Mouse (Mus musculus): ENCODE measurements around the gene Plekhh2. TPM values are rescaled to one million over a fixed set of nuclear protein-coding genes. Genes with fewer than 3 reads are reported as not detected.

Gene Plekhh2
- polyA plus RNA-seq, 1 experiment from 2014 or later: 0.45 TPM

DNA sequence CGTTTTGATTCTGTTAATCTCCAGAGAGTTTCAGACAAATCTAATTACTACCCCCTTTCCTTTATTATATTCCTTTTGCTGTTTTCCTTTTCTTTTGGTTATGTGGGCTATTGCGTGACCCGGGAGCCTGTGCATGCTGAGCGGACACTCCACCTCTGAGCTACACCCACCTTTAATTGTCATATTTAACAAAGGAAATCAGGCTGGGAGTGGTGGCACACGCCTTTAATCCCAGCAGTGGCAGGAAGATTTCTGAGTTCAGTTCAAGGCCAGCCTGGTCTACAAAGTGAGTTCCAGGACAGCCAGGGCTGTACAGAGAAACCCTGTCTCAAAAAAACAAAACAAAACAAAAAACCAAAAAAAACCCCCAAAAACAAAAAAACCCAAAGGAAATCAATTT lies 14.7 kb upstream of the Plekhh2 start:
- ATAC-seq (ENCODE audit: insufficient read depth): no peak
- Histone ChIP-seq H3K27ac (replicated peaks) (no peak overlapping the region), H3K36me3 (replicated peaks) (no peaks in the 10 kb centered on the region), H3K4me1 (replicated peaks) (no peaks in the 10 kb centered on the region), H3K9ac (no peak overlapping the region), H3K27me3 (no peaks in the 10 kb centered on the region), H3K9me3 (replicated peaks) (no peaks in the 10 kb centered on the region), H3K4me3 (replicated peaks) (no peak overlapping the region), H3K4me2 (no peak overlapping the region)
- 71% methylated on average over 5 of the region's 5 CpGs for WGBS (ENCODE audit: insufficient replicate concordance)

DNA sequence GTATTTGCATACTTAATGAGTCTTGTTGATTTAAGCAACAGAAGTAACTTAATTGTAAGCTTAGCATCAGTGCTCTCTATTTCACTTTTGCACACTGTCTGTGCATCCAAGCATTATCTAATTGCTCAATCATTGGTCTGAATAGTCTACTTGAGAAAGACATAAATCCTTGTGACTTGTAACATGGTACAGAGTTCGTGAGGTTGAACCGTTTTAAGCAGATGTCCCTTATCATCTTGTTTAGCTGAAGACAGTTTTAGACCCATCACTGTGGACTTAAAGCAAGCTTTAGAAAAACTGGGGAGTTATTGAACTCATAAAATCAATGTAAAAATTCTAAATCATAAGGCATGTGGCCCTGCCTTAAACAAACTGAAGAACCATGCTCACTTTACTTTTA lies 14.1 kb upstream of the Plekhh2 start:
- no peak for ATAC-seq (ENCODE audit: insufficient read depth)
- 47% methylated on average over 2 of the region's 2 CpGs for WGBS (ENCODE audit: insufficient replicate concordance)
- Histone ChIP-seq H3K4me3 (replicated peaks) (no peak overlapping the region), H3K36me3 (replicated peaks) (no peaks in the 10 kb centered on the region), H3K9ac (no peak overlapping the region), H3K4me2 (no peak overlapping the region), H3K4me1 (replicated peaks) (no peaks in the 10 kb centered on the region), H3K27me3 (no peaks in the 10 kb centered on the region), H3K27ac (replicated peaks) (no peak overlapping the region), H3K9me3 (replicated peaks) (no peaks in the 10 kb centered on the region)

DNA sequence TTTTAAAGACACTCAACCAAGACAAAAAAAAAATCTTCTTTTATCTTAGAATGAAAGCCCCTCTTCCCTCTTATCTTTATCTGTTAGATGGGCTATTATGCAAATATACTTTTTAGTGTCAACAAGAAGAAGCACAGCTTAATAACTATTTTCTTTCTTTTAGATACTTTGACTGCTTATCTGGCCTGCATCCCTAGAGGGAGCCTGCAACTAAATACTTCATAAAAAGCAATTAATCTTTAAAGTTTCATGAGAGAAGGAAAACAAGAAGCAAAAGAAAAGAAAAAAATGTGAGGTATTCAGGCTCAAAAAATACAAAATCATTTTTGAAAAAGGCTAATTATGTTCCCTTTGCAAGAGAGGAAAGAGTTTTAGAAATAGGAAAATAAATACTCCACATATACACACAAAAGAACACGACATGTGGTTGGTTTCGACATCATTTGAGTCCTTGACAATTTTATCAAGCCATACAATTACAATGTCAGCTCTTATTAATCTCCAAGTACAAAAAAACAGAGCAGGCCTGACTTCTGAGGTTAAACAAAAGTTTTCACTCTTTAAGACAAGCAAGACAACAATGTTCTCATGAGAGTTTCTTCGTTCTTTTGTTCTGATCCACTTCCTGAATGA lies 13.6 kb upstream of the Plekhh2 start:
- ATAC-seq (ENCODE audit: insufficient read depth): no peak
- H3K9me3 ChIP-seq (replicated peaks): no peaks in the 10 kb centered on the region
- H3K4me1 ChIP-seq (replicated peaks): no peaks in the 10 kb centered on the region
- H3K9ac ChIP-seq: no peak overlapping the region
- H3K4me2 ChIP-seq: no peak overlapping the region
- no peaks in the 10 kb centered on the region for H3K36me3 ChIP-seq (replicated peaks)
- 61% methylated on average over 3 of the region's 3 CpGs for WGBS (ENCODE audit: insufficient replicate concordance)
- no peaks in the 10 kb centered on the region for H3K27me3 ChIP-seq
- H3K4me3 ChIP-seq (replicated peaks): no peak overlapping the region
- H3K27ac ChIP-seq (replicated peaks): no peak overlapping the region

DNA sequence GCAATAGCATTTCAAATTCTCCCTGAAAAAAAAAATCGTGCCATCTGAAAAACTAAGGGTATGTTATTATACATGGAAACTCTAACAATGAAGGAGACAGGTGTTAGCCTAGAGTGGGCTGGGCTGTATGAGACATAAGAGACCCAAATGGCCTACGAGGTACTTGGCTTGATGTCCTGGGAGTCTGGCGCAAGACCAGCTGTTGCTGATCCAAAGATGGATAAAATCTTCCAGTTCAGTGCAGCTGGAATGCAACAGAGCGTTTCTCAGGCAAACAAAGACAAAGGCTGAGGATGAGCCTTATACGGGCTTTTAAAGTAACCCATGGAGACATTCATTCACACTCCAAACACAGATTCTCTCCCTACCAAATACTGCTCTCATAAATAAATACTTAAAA lies 13.1 kb upstream of the Plekhh2 start:
- WGBS (ENCODE audit: insufficient replicate concordance): 59% methylated on average over 5 of the region's 5 CpGs
- no peak overlapping the region for H3K9ac ChIP-seq
- no peaks in the 10 kb centered on the region for H3K9me3 ChIP-seq (replicated peaks)
- no peak for ATAC-seq (ENCODE audit: insufficient read depth)
- no peak overlapping the region for H3K4me3 ChIP-seq (replicated peaks)
- H3K27ac ChIP-seq (replicated peaks): no peak overlapping the region
- H3K36me3 ChIP-seq (replicated peaks): no peaks in the 10 kb centered on the region
- no peaks in the 10 kb centered on the region for H3K27me3 ChIP-seq
- no peak overlapping the region for H3K4me2 ChIP-seq
- no peaks in the 10 kb centered on the region for H3K4me1 ChIP-seq (replicated peaks)

DNA sequence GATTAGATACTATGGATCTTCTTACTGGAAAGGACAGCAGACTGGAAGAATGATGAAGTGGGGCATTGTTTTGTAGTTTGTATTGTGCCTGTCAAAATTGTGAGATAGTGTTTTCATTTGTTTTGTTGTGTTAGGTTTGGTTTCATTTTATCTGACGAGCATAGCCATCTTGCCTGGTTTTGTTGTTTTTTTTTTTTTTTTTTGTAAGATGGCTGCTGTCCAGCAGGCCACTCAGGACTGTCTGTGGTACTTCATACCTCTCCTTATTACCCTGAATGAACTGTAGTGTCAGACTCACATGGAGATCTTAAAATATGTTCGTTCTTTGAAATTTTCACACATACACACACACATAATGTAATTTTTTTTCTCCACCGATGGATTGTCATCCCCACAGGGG lies 9.4 kb upstream of the Plekhh2 start:
- Histone ChIP-seq H3K36me3 (replicated peaks) (no peaks in the 10 kb centered on the region), H3K9me3 (replicated peaks) (no peaks in the 10 kb centered on the region), H3K27ac (replicated peaks) (no peak overlapping the region), H3K4me1 (replicated peaks) (no peaks in the 10 kb centered on the region), H3K27me3 (no peaks in the 10 kb centered on the region), H3K9ac (no peak overlapping the region), H3K4me3 (replicated peaks) (no peak overlapping the region), H3K4me2 (no peak overlapping the region)
- no peak for ATAC-seq (ENCODE audit: insufficient read depth)
- WGBS (ENCODE audit: insufficient replicate concordance): 67% methylated on average over 3 of the region's 3 CpGs

DNA sequence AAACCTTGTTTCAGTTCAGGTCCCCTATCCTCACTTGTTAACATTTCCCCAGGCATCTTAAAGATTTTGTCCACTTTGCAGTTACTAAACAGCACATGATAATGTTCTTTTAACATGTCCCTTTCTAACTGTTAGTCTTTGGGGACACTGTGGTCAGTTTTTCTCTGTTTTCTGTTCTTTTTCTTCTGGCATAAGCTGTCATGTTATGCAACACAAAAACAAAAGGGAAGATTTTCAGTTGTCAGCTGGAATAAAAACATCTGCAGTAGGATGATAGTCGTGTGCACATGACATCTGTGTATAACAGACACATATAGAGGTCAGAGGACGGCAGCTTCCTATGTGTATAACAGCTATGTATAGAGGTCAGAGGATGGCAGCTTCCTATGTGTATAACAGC lies 5.8 kb upstream of the Plekhh2 start:
- no peak for ATAC-seq (ENCODE audit: insufficient read depth)
- no peak overlapping the region for H3K4me3 ChIP-seq (replicated peaks)
- no peaks in the 10 kb centered on the region for H3K9me3 ChIP-seq (replicated peaks)
- no peak overlapping the region for H3K4me2 ChIP-seq
- 36% methylated on average over 2 of the region's 2 CpGs for WGBS (ENCODE audit: insufficient replicate concordance)
- no peaks in the 10 kb centered on the region for H3K36me3 ChIP-seq (replicated peaks)
- H3K9ac ChIP-seq: no peak overlapping the region
- no peaks in the 10 kb centered on the region for H3K4me1 ChIP-seq (replicated peaks)
- peaks cover 20% of the 10 kb centered on the region for H3K27me3 ChIP-seq
- no peak overlapping the region for H3K27ac ChIP-seq (replicated peaks)

DNA sequence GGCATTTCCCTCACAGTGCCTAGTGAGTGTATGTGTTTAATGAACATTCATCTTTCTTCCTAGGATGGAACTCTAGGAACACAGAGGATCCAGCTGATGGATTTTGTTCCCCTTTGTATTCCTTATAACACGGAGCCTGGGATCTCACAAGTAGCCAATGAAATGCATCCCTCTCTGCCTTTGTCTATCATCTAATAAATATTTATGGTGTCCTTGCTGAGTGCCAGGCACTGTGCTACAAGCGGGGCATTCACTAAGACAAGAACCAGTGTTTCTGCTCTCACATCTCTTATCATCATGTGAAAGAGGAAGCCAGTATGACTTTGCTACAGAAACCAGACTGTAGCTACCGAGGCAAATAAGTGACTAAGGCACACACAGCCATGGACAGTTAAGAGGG lies 3.0 kb upstream of the Plekhh2 start:
- no peaks in the 10 kb centered on the region for H3K9me3 ChIP-seq (replicated peaks)
- 32% methylated on average over 3 of the region's 3 CpGs for WGBS (ENCODE audit: insufficient replicate concordance)
- no peaks in the 10 kb centered on the region for H3K36me3 ChIP-seq (replicated peaks)
- H3K4me2 ChIP-seq: no peak overlapping the region
- peaks cover 41% of the 10 kb centered on the region for H3K27me3 ChIP-seq
- no peak overlapping the region for H3K27ac ChIP-seq (replicated peaks)
- 0 out of 2 replicates have a peak, but pooled peaks cover 3% of the 10 kb centered on the region for H3K4me1 ChIP-seq (replicated peaks)
- H3K9ac ChIP-seq: no peak overlapping the region
- ATAC-seq (ENCODE audit: insufficient read depth): no peak
- H3K4me3 ChIP-seq (replicated peaks): no peak overlapping the region

DNA sequence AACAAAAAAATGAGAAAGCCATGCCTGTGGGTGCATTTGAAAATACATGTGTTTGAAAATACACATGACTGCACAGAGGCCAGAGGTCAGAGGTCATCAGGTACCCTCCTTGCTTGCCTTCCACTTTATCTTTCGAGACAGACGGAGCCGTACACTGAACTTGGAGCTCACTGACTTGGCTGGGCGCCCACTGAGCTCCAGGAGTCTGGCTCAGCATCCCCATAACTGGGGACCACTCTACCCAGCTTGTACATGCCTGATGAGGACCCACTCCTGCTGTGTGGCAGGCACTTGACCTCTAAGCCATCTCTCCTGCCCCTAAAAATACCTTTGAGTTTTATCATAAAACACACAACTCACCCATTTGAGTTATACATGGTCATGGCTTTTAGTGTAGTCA lies 2.5 kb upstream of the Plekhh2 start:
- H3K4me1 ChIP-seq (replicated peaks): 0 out of 2 replicates have a peak, but pooled peaks cover 3% of the 10 kb centered on the region
- no peak overlapping the region for H3K27ac ChIP-seq (replicated peaks)
- 45% methylated on average over 4 of the region's 4 CpGs for WGBS (ENCODE audit: insufficient replicate concordance)
- H3K4me3 ChIP-seq (replicated peaks): no peak overlapping the region
- no peaks in the 10 kb centered on the region for H3K36me3 ChIP-seq (replicated peaks)
- no peak overlapping the region for H3K9ac ChIP-seq
- H3K4me2 ChIP-seq: no peak overlapping the region
- peaks cover 42% of the 10 kb centered on the region for H3K27me3 ChIP-seq
- H3K9me3 ChIP-seq (replicated peaks): no peaks in the 10 kb centered on the region
- ATAC-seq (ENCODE audit: insufficient read depth): no peak

DNA sequence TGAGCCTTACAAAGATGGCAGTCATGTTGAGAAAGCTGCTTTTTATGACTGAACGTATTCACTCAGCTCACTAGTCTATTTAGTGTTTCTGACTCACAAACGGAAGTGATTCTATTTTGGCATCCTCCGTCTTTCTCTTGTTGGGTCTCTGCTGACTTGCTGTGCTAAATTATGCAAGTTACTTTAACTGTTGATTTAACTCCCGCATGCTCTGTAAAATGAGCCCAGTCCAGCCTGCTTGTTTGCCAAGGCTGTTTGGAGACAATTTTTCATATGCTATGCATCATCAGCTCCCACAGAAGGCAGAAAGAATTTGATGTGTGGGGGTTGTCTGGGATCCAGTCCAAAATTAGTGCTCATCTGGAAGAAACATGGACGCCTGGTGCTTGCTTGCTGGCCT lies 1.3 kb upstream of the Plekhh2 start:
- H3K27ac ChIP-seq (replicated peaks): no peak overlapping the region
- H3K36me3 ChIP-seq (replicated peaks): no peaks in the 10 kb centered on the region
- no peak for ATAC-seq (ENCODE audit: insufficient read depth)
- 0 out of 2 replicates have a peak, but pooled peaks cover 3% of the 10 kb centered on the region for H3K4me1 ChIP-seq (replicated peaks)
- no peak overlapping the region for H3K4me3 ChIP-seq (replicated peaks)
- H3K27me3 ChIP-seq: peaks cover 44% of the 10 kb centered on the region
- H3K9me3 ChIP-seq (replicated peaks): no peaks in the 10 kb centered on the region
- H3K9ac ChIP-seq: no peak overlapping the region
- 52% methylated on average over 5 of the region's 5 CpGs for WGBS (ENCODE audit: insufficient replicate concordance)
- H3K4me2 ChIP-seq: no peak overlapping the region

DNA sequence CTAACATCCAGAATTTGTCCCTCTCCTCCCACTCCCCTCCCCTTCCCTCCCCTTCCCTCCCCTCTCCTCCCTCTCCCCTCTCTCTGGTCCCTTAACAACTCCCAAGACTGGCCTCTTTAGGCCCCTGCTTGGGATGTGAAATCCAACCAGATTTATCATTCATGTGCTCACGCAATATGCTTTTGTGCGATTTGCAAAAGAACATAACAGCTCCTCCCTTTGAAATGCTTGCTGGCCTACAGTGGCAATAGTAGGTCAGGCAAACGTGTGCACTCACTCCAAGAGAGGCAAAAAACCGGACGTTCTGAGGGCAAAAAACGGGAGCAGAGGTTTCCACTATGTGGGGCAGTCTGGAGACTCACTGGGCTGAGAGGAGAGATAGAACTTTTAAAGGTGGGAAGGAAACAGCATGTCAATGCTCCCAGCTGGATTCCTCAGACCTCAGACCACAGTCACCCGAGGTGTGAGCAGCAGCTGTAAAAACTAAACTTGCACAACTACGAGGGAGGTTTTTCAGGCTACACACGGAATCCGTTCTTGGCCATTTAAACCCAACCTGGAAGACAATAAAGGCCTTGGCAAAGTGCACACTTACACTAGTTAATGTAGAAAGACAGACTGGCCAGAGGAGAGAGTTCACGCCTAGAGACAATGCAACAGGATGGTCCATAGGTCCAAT lies 595 bp upstream of the Plekhh2 start:
- Histone ChIP-seq H3K4me2 (peak overlapping the region; percentile 70), H3K36me3 (replicated peaks) (no peaks in the 10 kb centered on the region), H3K9me3 (replicated peaks) (no peaks in the 10 kb centered on the region), H3K27me3 (peaks cover 44% of the 10 kb centered on the region), H3K9ac (no peak overlapping the region), H3K4me1 (replicated peaks) (0 out of 2 replicates have a peak, but pooled peaks cover 3% of the 10 kb centered on the region), H3K4me3 (replicated peaks) (peak overlapping the region; percentile 53), H3K27ac (replicated peaks) (no peak overlapping the region)
- 28% methylated on average over 11 of the region's 11 CpGs for WGBS (ENCODE audit: insufficient replicate concordance)
- ATAC-seq (ENCODE audit: insufficient read depth): no peak

DNA sequence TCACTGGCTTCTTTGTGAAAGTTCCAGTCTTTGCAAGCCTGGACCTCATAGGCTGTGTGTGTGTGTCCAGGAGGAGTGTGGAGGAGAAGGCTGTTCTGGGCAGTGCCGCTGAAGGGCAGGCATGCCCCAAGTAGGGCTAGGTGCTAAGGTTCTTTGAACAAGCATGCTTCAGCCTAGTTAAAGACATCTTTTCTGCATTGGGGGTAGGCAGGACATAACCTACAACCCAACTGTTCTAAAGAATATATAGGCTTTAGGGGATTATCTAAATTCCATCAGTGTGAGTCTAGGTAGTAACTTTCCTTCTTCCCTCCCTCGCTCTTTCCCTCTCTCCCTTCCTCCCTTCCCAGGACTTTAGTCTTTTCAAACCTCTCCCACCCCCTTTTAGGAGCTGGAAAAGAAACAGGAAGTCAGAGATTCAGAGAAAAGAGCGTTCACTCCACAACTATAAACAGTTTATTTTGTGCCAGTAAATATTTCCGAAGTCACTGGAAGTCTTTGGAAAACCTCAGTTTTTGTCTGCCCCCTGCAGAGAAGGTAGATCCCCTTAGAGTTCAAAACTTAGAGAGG lies 906 bp downstream of the Plekhh2 start:
- H3K27ac ChIP-seq (replicated peaks): no peak overlapping the region
- WGBS (ENCODE audit: insufficient replicate concordance): 10% methylated on average over 4 of the region's 4 CpGs
- H3K9ac ChIP-seq: no peak overlapping the region
- H3K36me3 ChIP-seq (replicated peaks): no peaks in the 10 kb centered on the region
- H3K9me3 ChIP-seq (replicated peaks): no peaks in the 10 kb centered on the region
- H3K4me3 ChIP-seq (replicated peaks): peak overlapping the region; percentile 53
- 0 out of 2 replicates have a peak, but pooled peaks cover 3% of the 10 kb centered on the region for H3K4me1 ChIP-seq (replicated peaks)
- peak overlapping the region; percentile 70 for H3K4me2 ChIP-seq
- H3K27me3 ChIP-seq: peaks cover 44% of the 10 kb centered on the region
- ATAC-seq (ENCODE audit: insufficient read depth): no peak
